Mouse (Mus musculus): Measurements from ENCODE around the gene Selenom. TPM values are rescaled to one million over a fixed set of nuclear protein-coding genes. Genes with fewer than 3 reads are reported as not detected.

Gene Selenom
- total and polyA plus RNA-seq, 3 experiments = 4.1 to 33.0 (median 7.1) TPM

DNA sequence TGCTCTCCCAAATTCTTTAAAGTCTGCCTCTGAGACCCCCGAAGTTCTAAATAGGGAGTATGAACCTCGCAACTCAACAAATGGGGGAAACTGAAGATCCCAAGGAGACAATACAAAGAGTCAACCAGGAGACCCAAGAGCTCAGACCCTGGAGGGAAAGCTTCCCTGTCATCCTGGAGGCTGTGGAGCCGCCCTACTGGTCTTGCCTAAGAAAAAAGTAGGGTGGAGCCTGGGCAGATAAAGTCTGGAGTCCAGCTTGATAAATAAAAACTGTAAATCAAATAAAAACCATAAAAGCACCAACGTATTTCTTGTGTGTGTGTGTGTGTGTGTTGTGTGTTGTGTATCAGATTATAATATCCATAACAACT, 25.3 kb downstream of the Selenom start:
- H3K4me3 ChIP-seq (replicated peaks in 1 of 3; ENCODE audit: low read depth in 2 of 3, low read length in 2 of 3, poor library complexity in 1 of 3) = peak overlapping the region; percentile 49 to 56 (median 53)
- no peak overlapping the region for H3K27ac ChIP-seq (ENCODE audit: insufficient read depth, low read depth)
- peaks cover 5 to 51% of the 10 kb centered on the region in 2 experiments for H3K4me1 ChIP-seq (ENCODE audit: control insufficient read depth in 1 of 2, insufficient read depth in 2 of 2)
- peak in 1 of 2 experiments; percentile 32; a peak in 2 of 4 replicates for TF ChIP-seq CTCF (conservative IDR thresholded peaks at IDR 0.05 in 1 of 2, IDR thresholded peaks at IDR 0.05 in 1 of 2; ENCODE audit: low read depth in 2 of 2, low read length in 2 of 2)
- no peak for TF ChIP-seq USF2 (conservative IDR thresholded peaks at IDR 0.05; ENCODE audit: low read depth, low read length)
- dilution Hi-C loops (cut with MboI; ENCODE audit: extremely low pct_ligation_motif_present, extremely low pct_unique_long_range_greater_than_20kb, low sequenced_read_pairs) = no loop called here
- H3K79me2 ChIP-seq (replicated peaks; ENCODE audit: control insufficient read depth, extremely low read depth, insufficient read depth, poor library complexity, severe bottlenecking) = no peaks in the 10 kb centered on the region
- H3K27me3 ChIP-seq (replicated peaks) = no peaks in the 10 kb centered on the region
- peak overlapping the region; percentile 98 for H3K4me2 ChIP-seq (ENCODE audit: insufficient read depth, low read depth, poor library complexity, severe bottlenecking)
- in situ Hi-C loops (cut with MboI; ENCODE audit: low pct_ligation_motif_present, low pct_unique_long_range_greater_than_20kb, low sequenced_read_pairs) = loop anchor here (10.0 to 25.0 kb wide), 2 partner anchors 125 to 372 kb away; partner anchors contain the start of gene Slc35e4
- no peak for DNase-seq (ENCODE audit: extremely low read depth)
- no peaks in the 10 kb centered on the region for H3K36me3 ChIP-seq (replicated peaks in 1 of 2; ENCODE audit: control insufficient read depth in 1 of 2, insufficient read depth in 1 of 2, low read length in 1 of 2)
- H3K9ac ChIP-seq (ENCODE audit: insufficient read depth, low read depth) = no peak overlapping the region
- H3K9me3 ChIP-seq (replicated peaks; ENCODE audit: low read length) = peaks cover 7% of the 10 kb centered on the region

DNA sequence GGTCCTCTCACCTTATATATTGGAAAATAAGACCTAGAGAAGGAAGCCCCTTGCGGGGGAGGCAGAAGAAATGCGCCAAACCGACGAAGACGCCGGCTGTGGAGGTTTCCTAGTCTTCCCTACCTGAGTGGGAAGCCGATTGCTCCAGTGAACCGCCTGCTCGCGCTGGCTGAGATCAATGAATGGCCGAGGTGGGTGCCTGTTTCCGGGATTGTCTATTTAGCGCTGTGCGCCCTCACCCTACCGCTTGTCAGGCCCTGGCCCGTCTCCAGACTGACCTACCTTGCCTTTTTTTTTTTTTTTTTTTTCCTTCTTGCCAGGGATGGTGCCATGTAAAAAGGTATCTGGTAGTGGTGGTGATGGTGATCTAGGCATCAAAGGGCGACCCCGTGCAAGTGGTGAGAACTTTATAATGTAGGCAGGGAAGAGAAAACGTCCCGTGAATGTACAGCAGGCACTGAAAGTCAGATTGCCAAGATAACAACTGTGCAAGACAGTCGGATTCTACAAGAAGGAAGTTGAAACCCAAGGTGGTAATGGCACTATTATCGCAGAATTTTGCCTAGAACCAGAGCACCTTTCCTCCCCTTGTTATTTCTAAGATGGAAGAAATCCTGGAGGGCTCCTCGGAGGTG, 26.1 kb downstream of the Selenom start, which contains the start of gene Smtn:
Gene Smtn, minus strand, starts transcription at position 162 of the 635 bp plus-strand sequence.
- TF ChIP-seq IRF4 (IDR thresholded peaks at IDR 0.05; ENCODE audit: low read depth, low read length) (no peak), UBTF (IDR thresholded peaks at IDR 0.05; ENCODE audit: low read depth, low read length) (no peak), USF1 (IDR thresholded peaks at IDR 0.05; ENCODE audit: low read depth, low read length) (no peak), ZNF384 (IDR thresholded peaks at IDR 0.05; ENCODE audit: low read depth, low read length) (no peak), RAD21 (IDR thresholded peaks at IDR 0.05; ENCODE audit: low read depth, low read length) (no peak), GABPA (IDR thresholded peaks at IDR 0.05; ENCODE audit: insufficient replicate concordance, low read depth, low read length) (no peak), MAZ (IDR thresholded peaks at IDR 0.05; ENCODE audit: low read depth, low read length) (no peak), MEF2A (IDR thresholded peaks at IDR 0.05; ENCODE audit: borderline replicate concordance, low read depth, low read length) (no peak), SIN3A (IDR thresholded peaks at IDR 0.05; ENCODE audit: low read length) (no peak)
- dilution Hi-C loops (cut with MboI; ENCODE audit: extremely low pct_ligation_motif_present, extremely low pct_unique_long_range_greater_than_20kb, low sequenced_read_pairs) (no loop called here), in situ Hi-C loops (cut with MboI; ENCODE audit: low pct_ligation_motif_present, low pct_unique_long_range_greater_than_20kb, low sequenced_read_pairs) (loop anchor here (10.0 to 25.0 kb wide), 2 partner anchors 124 to 372 kb away; partner anchors contain the start of gene Slc35e4)
- H3K27me3 ChIP-seq (replicated peaks) = no peaks in the 10 kb centered on the region
- DNase-seq (ENCODE audit: extremely low read depth) = no peak
- peak within 1 kb of the TSS; percentile 49 to 56 (median 53) for H3K4me3 ChIP-seq (replicated peaks in 1 of 3; ENCODE audit: low read depth in 2 of 3, low read length in 2 of 3, poor library complexity in 1 of 3)
- H3K9me3 ChIP-seq (replicated peaks; ENCODE audit: low read length) = peaks cover 8% of the 10 kb centered on the region
- no peak within 1 kb of the TSS for H3K27ac ChIP-seq (ENCODE audit: insufficient read depth, low read depth)
- H3K36me3 ChIP-seq (replicated peaks in 1 of 2; ENCODE audit: control insufficient read depth in 1 of 2, insufficient read depth in 1 of 2, low read length in 1 of 2) = no peaks in the 10 kb centered on the region
- H3K9ac ChIP-seq (ENCODE audit: insufficient read depth, low read depth) = no peak within 1 kb of the TSS
- H3K4me1 ChIP-seq (ENCODE audit: control insufficient read depth in 1 of 2, insufficient read depth in 2 of 2) = peaks cover 1 to 47% of the 10 kb centered on the region in 2 experiments; a peak in 3 of 4 replicates
- no peaks in the 10 kb centered on the region for H3K79me2 ChIP-seq (replicated peaks; ENCODE audit: control insufficient read depth, extremely low read depth, insufficient read depth, poor library complexity, severe bottlenecking)
- H3K4me2 ChIP-seq (ENCODE audit: insufficient read depth, low read depth, poor library complexity, severe bottlenecking) = peak within 1 kb of the TSS; percentile 98

DNA sequence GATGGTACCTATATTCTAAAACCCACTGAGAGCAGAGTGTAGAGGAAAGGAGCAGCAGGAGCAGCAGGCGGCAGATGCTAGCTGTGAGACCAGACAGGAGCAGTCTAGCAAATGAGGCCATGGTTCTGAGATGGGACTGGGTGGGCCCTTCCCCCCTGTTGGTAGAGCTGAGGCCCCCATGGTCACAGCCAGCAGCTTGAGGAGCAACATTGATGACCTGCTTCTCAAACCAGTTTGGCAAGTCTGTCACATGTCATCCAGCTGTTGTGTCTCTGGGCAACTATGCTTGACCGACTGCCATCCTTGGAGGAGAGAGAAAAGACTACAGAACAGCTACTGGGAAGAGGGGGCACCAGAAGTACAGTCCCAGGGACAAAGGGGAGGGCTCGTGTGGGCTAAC, 27.4 kb downstream of the Selenom start:
- Histone ChIP-seq H3K79me2 (replicated peaks; ENCODE audit: control insufficient read depth, extremely low read depth, insufficient read depth, poor library complexity, severe bottlenecking) (no peaks in the 10 kb centered on the region), H3K9me3 (replicated peaks; ENCODE audit: low read length) (peaks cover 8% of the 10 kb centered on the region), H3K4me3 (replicated peaks in 1 of 3; ENCODE audit: low read depth in 2 of 3, low read length in 2 of 3, poor library complexity in 1 of 3) (no peak overlapping the region), H3K4me2 (ENCODE audit: insufficient read depth, low read depth, poor library complexity, severe bottlenecking) (no peak overlapping the region), H3K9ac (ENCODE audit: insufficient read depth, low read depth) (no peak overlapping the region), H3K36me3 (replicated peaks in 1 of 2; ENCODE audit: control insufficient read depth in 1 of 2, insufficient read depth in 1 of 2, low read length in 1 of 2) (no peaks in the 10 kb centered on the region), H3K27ac (ENCODE audit: insufficient read depth, low read depth) (no peak overlapping the region), H3K4me1 (ENCODE audit: control insufficient read depth in 1 of 2, insufficient read depth in 2 of 2) (peaks cover 0 to 53% of the 10 kb centered on the region in 2 experiments; a peak in 2 of 4 replicates), H3K27me3 (replicated peaks) (no peaks in the 10 kb centered on the region)
- TF ChIP-seq ZKSCAN1 (IDR thresholded peaks at IDR 0.05; ENCODE audit: borderline replicate concordance, low read depth, low read length) = no peak
- TF ChIP-seq NELFE (IDR thresholded peaks at IDR 0.05; ENCODE audit: low read depth, low read length) = no peak
- no peak for TF ChIP-seq CHD2 (IDR thresholded peaks at IDR 0.05; ENCODE audit: low read length)
- TF ChIP-seq IRF4 (IDR thresholded peaks at IDR 0.05; ENCODE audit: low read depth, low read length) = no peak
- TF ChIP-seq RAD21 (IDR thresholded peaks at IDR 0.05; ENCODE audit: low read depth, low read length) = no peak
- TF ChIP-seq MAZ (IDR thresholded peaks at IDR 0.05; ENCODE audit: low read depth, low read length) = no peak
- TF ChIP-seq NRF1 (IDR thresholded peaks at IDR 0.05; ENCODE audit: low read depth, low read length) = no peak
- TF ChIP-seq KAT2A (IDR thresholded peaks at IDR 0.05; ENCODE audit: insufficient replicate concordance, low read length) = no peak
- no peak for TF ChIP-seq MAFK (IDR thresholded peaks at IDR 0.05; ENCODE audit: insufficient replicate concordance, low read length)
- in situ Hi-C loops (cut with MboI; ENCODE audit: low pct_ligation_motif_present, low pct_unique_long_range_greater_than_20kb, low sequenced_read_pairs) = loop anchor here (10.0 to 25.0 kb wide), 2 partner anchors 123 to 370 kb away; partner anchors contain the start of gene Slc35e4
- dilution Hi-C loops (cut with MboI; ENCODE audit: extremely low pct_ligation_motif_present, extremely low pct_unique_long_range_greater_than_20kb, low sequenced_read_pairs) = no loop called here
- no peak for DNase-seq (ENCODE audit: extremely low read depth)

All from CH12.LX (cell line).